Mouse (Mus musculus) stomach, embryonic 14.5 days (tissue): ENCODE data around the gene Gsg1. TPM values are rescaled to one million over a fixed set of nuclear protein-coding genes. Genes with fewer than 3 reads are reported as not detected.

Experiments used
- ATAC-seq: fragments of 200-750 bp; cut with Nextera tagmentation; 2 replicates; pipeline ENCODE4 v1.8.0; 2017; ENCODE audit warnings: low read depth, moderate TSS enrichment; ENCODE audit not compliant: insufficient number of reproducible peaks, insufficient read depth, low FRiP score
- H3K27ac ChIP-seq: fragments of 300-500 bp; sonication (generic); 2 replicates; pipeline ENCODE4 v1.5.1; 2014; ENCODE audit warnings: mild to moderate bottlenecking, low read length, moderate library complexity, mixed read lengths
- H3K27me3 ChIP-seq: fragments of 300-500 bp; sonication (generic); 2 replicates; pipeline ENCODE4 v1.6.1; 2014; ENCODE audit warnings: low read length, control low read depth, mixed read lengths; ENCODE audit not compliant: control insufficient read depth, insufficient read depth
- H3K36me3 ChIP-seq: fragments of 300-500 bp; sonication (generic); 2 replicates; pipeline ENCODE4 v1.6.1; 2014; ENCODE audit warnings: mild to moderate bottlenecking, control low read depth, low read length, moderate library complexity, mixed read lengths; ENCODE audit not compliant: control insufficient read depth, insufficient read depth
- H3K4me1 ChIP-seq: fragments of 300-500 bp; sonication (generic); 2 replicates; pipeline ENCODE4 v1.6.1; 2014; ENCODE audit warnings: low read length, control low read depth, mixed read lengths; ENCODE audit not compliant: control insufficient read depth, insufficient read depth
- H3K4me2 ChIP-seq: fragments of 300-500 bp; sonication (generic); replicated peaks from 2 replicates; pipeline ENCODE4 v1.6.1; 2014; ENCODE audit warnings: low read depth, low read length, control low read depth
- H3K4me3 ChIP-seq: fragments of 300-500 bp; sonication (generic); 2 replicates; pipeline ENCODE4 v1.5.1; 2014; ENCODE audit warnings: low read depth, low read length, control low read depth
- H3K9ac ChIP-seq: fragments of 300-500 bp; sonication (generic); replicated peaks from 2 replicates; pipeline ENCODE4 v1.6.1; 2014; ENCODE audit warnings: low read depth, mild to moderate bottlenecking, control low read depth, low read length, moderate library complexity, mixed read lengths
- H3K9me3 ChIP-seq: fragments of 300-500 bp; sonication (generic); 2 replicates; pipeline ENCODE4 v1.6.1; 2016; ENCODE audit warnings: low read depth, low read length, control low read depth; ENCODE audit not compliant: control insufficient read depth
- WGBS: fragments of 180-500 bp; shearing (Covaris S2); extraction: QIAGEN DNeasy Blood & Tissue Kit; methylation state at CpG from one replicate; pipeline ENCODE4 v1.1.7; 2014; 5-methylcytosine and 5-hydroxymethylcytosine counted together
- polyA plus RNA-seq: library from polyadenylated mRNA; unstranded; fragments of >200 nt; fragmentation: Nextera tagmentation; extraction: Ambion mirVana; gene quantifications from 2 replicates; pipeline ENCODE4 v1.2.1, GENCODE M21; 2014

The Gsg1 gene
- polyA plus RNA-seq, 1 experiment from 2014 or later: 0.65 TPM

DNA sequence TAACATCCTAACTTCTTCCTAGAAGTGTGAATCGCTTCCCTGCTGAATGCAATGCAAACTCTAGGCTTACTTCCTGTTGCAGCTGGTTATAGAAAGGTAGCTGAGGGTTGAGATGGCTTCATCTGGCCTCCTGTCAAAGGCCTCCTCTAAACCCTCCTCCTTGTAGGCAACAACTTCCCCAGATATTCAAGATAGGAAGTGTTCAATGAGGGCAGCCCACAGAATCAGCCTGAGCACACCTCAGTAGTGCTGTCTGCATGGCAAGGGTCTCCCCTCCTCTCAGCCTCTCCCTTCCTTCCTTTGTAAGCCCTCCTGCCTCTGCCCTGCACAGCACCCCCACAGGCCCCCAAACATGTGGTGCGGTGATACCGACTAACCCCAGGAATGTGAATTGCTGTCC is 18.4 kb downstream of the Gsg1 start:
- 92% methylated on average over 3 of the region's 3 CpGs for WGBS
- Histone ChIP-seq H3K9ac (no peak overlapping the region), H3K4me2 (no peak overlapping the region), H3K27me3 (no peaks in the 10 kb centered on the region), H3K4me1 (no peaks in the 10 kb centered on the region), H3K4me3 (no peak overlapping the region), H3K9me3 (no peaks in the 10 kb centered on the region), H3K36me3 (peaks cover 7% of the 10 kb centered on the region; the same call in 1 of the 2 replicates), H3K27ac (no peak overlapping the region)
- ATAC-seq: no peak

GRCm38 (mm10) chr6:135232443-135233182 is 21.5 kb downstream of the Gsg1 start:
- H3K4me3 ChIP-seq: no peak overlapping the region
- H3K4me1 ChIP-seq: no peaks in the 10 kb centered on the region
- H3K27me3 ChIP-seq: no peaks in the 10 kb centered on the region
- no peak overlapping the region for H3K9ac ChIP-seq
- no peak for ATAC-seq
- H3K27ac ChIP-seq: no peak overlapping the region
- H3K36me3 ChIP-seq: peaks cover 7% of the 10 kb centered on the region; the same call in 1 of the 2 replicates
- WGBS: 80% methylated on average over 12 of the region's 12 CpGs
- H3K9me3 ChIP-seq: no peaks in the 10 kb centered on the region
- no peak overlapping the region for H3K4me2 ChIP-seq

- Histone ChIP-seq H3K4me1 (no peaks in the 10 kb centered on the region), H3K27me3 (no peaks in the 10 kb centered on the region), H3K9ac (no peak overlapping the region), H3K4me2 (no peak overlapping the region), H3K9me3 (no peaks in the 10 kb centered on the region), H3K36me3 (peaks cover 11% of the 10 kb centered on the region; the same call in 1 of the 2 replicates), H3K4me3 (no peak overlapping the region), H3K27ac (no peak overlapping the region)
- 84% methylated on average over 6 of the region's 6 CpGs for WGBS
- ATAC-seq: no peak
Measured at GRCm38 (mm10) chr6:135230586-135230985, 23.6 kb downstream of the Gsg1 start.

DNA sequence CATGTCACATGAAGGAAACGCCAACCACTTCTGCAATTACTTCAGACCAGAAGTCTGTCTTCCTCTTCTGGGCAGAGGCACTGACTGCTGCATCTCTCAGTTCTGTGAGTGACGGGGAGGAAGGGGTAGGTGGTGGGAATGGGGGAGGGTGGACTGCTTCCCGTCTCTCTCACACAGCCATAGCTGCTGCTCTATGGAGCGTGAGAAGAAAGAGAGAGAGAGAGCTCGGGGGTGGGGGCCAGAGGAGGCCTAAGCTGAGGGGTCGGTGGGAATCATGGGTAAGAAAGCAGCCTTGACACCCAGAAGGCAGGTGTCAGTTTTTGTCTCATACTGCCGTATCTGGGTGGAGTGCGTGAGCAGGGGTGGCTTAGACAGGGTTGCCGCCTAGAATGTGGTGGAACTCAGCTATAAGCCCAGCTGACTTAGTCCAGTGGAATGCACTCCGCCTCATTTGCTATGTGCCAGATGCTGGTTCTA is 25.6 kb downstream of the Gsg1 start:
- no peak for ATAC-seq
- no peak overlapping the region for H3K27ac ChIP-seq
- H3K9ac ChIP-seq: no peak overlapping the region
- H3K4me1 ChIP-seq: no peaks in the 10 kb centered on the region
- no peaks in the 10 kb centered on the region for H3K9me3 ChIP-seq
- H3K4me2 ChIP-seq: no peak overlapping the region
- WGBS: 71% methylated on average over 10 of the region's 10 CpGs
- no peak overlapping the region for H3K4me3 ChIP-seq
- peaks cover 11% of the 10 kb centered on the region; the same call in 1 of the 2 replicates for H3K36me3 ChIP-seq
- no peaks in the 10 kb centered on the region for H3K27me3 ChIP-seq

GRCm38 (mm10) chr6:135223786-135224416 is 30.2 kb downstream of the Gsg1 start:
- Histone ChIP-seq H3K9ac (no peak overlapping the region), H3K27me3 (no peaks in the 10 kb centered on the region), H3K4me3 (no peak overlapping the region), H3K4me2 (no peak overlapping the region), H3K4me1 (no peaks in the 10 kb centered on the region), H3K36me3 (0 out of 2 replicates have a peak, but pooled peaks cover 4% of the 10 kb centered on the region), H3K27ac (no peak overlapping the region), H3K9me3 (no peaks in the 10 kb centered on the region)
- peak; percentile 35; the same call in 1 of the 2 replicates for ATAC-seq
- 69% methylated on average over 6 of the region's 6 CpGs for WGBS

- Histone ChIP-seq H3K36me3 (no peaks in the 10 kb centered on the region), H3K27ac (no peak overlapping the region), H3K9ac (no peak overlapping the region), H3K4me2 (no peak overlapping the region), H3K4me1 (no peaks in the 10 kb centered on the region), H3K9me3 (no peaks in the 10 kb centered on the region), H3K27me3 (no peaks in the 10 kb centered on the region), H3K4me3 (no peak overlapping the region)
- ATAC-seq: no peak
- 89% methylated on average over 5 of the region's 5 CpGs for WGBS
Measured at GRCm38 (mm10) chr6:135219916-135220315, 34.2 kb downstream of the Gsg1 start.

DNA sequence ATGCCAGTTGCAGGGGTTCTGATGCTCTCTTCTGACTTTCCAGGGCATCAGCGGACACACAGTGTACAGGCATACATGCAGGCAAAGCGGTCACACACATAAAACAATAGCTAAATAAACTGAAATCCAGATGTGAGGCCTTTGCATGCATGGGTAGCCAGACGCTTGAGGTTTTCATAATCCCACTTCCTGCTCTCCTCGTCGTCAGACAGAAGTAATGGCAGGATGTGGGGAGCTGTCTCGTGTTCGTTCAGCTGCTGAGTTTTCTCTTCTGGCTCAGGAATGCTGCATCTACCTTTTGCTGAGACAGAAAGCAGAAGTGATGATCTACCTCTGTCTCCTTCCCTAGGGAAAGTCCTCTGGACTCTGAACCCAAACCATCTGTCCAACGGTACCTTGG is 35.8 kb downstream of the Gsg1 start:
- Histone ChIP-seq H3K27ac (no peak overlapping the region), H3K36me3 (no peaks in the 10 kb centered on the region), H3K4me2 (no peak overlapping the region), H3K27me3 (no peaks in the 10 kb centered on the region), H3K4me3 (no peak overlapping the region), H3K4me1 (no peaks in the 10 kb centered on the region), H3K9ac (no peak overlapping the region), H3K9me3 (no peaks in the 10 kb centered on the region)
- WGBS: 49% methylated on average over 8 of the region's 8 CpGs
- no peak for ATAC-seq

- 66% methylated on average over 2 of the region's 2 CpGs for WGBS
- Histone ChIP-seq H3K4me2 (no peak overlapping the region), H3K9me3 (no peaks in the 10 kb centered on the region), H3K27ac (no peak overlapping the region), H3K4me3 (no peak overlapping the region), H3K4me1 (no peaks in the 10 kb centered on the region), H3K27me3 (no peaks in the 10 kb centered on the region), H3K9ac (no peak overlapping the region), H3K36me3 (no peaks in the 10 kb centered on the region)
- ATAC-seq: no peak
Measured at GRCm38 (mm10) chr6:135212666-135213065, 41.5 kb downstream of the Gsg1 start.
